Mouse (Mus musculus): ENCODE measurements at regions not wholly inside any gene's neighbourhood (a gene's known extent, or its start where the extent isn't known, plus 50 kb on each side); places are given as distances from the start of the nearest gene placed in this dataset.

DNA sequence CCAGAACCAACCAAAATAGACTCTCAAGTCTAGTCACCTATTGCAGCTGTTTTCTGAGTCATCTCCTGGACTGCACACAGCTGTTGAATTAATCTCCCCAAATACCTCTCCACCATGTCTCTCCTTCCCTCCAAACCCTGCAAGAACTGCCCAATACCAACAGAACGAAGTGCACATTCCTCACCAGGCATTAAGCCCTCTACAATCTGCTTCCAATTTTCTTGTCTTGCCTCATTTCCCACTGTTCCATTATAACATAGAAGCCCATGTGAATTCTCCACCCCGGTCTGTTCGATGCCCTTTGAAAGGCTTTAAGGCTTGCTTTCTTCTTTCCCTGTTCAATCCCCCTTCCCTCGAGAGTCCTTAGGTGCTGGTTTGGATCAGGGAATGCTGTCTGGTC lies 264.9 kb upstream of the Tenm3 start:
- H3K4me3 ChIP-seq (ENCODE audit: insufficient read depth, low read depth, low read length), result no peak overlapping the region
- DNase-seq, result no peak
- no peaks in the 10 kb centered on the region for H3K27me3 ChIP-seq (replicated peaks; ENCODE audit: control insufficient read depth, insufficient read depth, low read length)
- no peaks in the 10 kb centered on the region for H3K36me3 ChIP-seq (ENCODE audit: control insufficient read depth, insufficient read depth, low read length)
- 74% methylated on average over 4 of the region's 4 CpGs for WGBS
- no peak overlapping the region for H3K27ac ChIP-seq (ENCODE audit: insufficient read depth, low read depth, low read length)
- no peak for TF ChIP-seq POLR2A (IDR thresholded peaks at IDR 0.05; ENCODE audit: low read depth, low read length)
- no peak for TF ChIP-seq CTCF (conservative IDR thresholded peaks at IDR 0.05; ENCODE audit: insufficient read depth, insufficient read length, low read depth, low read length)
- H3K4me1 ChIP-seq (ENCODE audit: control insufficient read depth, insufficient read depth, low read length), result no peaks in the 10 kb centered on the region

DNA sequence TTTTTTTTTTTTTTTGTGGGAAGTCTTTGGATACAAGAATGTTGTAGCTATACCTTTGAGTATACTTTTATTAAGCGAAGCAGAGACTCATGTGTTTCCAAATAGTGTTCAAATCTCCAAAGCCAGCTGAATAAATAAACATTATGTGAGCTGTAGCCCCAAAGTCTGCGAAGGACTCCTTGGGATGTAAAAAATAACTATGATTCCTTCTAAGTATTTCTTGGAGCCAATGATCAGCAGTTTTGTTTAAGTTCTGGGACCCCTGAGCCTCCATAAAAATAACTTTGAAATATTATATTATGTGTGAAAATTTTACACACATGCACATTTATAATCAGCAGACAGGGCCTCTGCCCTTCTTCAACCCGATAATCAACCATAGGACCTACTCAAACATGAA lies 262.8 kb upstream of the Tenm3 start:
- DNase-seq, result no peak
- no peaks in the 10 kb centered on the region for H3K27me3 ChIP-seq (replicated peaks; ENCODE audit: control insufficient read depth, insufficient read depth, low read length)
- H3K36me3 ChIP-seq (ENCODE audit: control insufficient read depth, insufficient read depth, low read length), result no peaks in the 10 kb centered on the region
- 63% methylated on average over 3 of the region's 3 CpGs for WGBS
- no peak overlapping the region for H3K27ac ChIP-seq (ENCODE audit: insufficient read depth, low read depth, low read length)
- H3K4me3 ChIP-seq (ENCODE audit: insufficient read depth, low read depth, low read length), result no peak overlapping the region
- H3K4me1 ChIP-seq (ENCODE audit: control insufficient read depth, insufficient read depth, low read length), result no peaks in the 10 kb centered on the region
- TF ChIP-seq POLR2A (IDR thresholded peaks at IDR 0.05; ENCODE audit: low read depth, low read length), result no peak
- TF ChIP-seq CTCF (conservative IDR thresholded peaks at IDR 0.05; ENCODE audit: insufficient read depth, insufficient read length, low read depth, low read length), result no peak

DNA sequence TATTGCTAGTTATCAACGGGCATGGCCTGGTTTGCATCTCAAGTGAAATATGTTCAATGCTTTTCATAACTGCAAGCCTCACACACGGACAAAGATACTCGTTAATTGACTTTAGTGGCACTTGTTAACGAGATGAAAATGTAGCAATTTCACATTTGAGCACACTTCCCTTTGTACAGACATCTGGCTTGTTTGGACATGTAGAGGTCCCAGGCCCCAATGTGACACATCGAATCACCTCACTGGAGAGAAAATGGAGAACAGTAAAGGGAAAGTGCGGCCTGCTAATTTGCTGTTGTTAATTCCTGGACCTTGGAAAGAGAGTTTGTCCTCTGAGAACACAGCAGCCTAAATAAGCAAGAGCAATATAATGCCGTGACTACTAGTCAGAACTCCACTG lies 257.4 kb upstream of the Tenm3 start:
- no peaks in the 10 kb centered on the region for H3K27me3 ChIP-seq (replicated peaks; ENCODE audit: control insufficient read depth, insufficient read depth, low read length)
- TF ChIP-seq CTCF (conservative IDR thresholded peaks at IDR 0.05; ENCODE audit: insufficient read depth, insufficient read length, low read depth, low read length) (no peak), POLR2A (IDR thresholded peaks at IDR 0.05; ENCODE audit: low read depth, low read length) (no peak)
- DNase-seq, result no peak
- no peak overlapping the region for H3K4me3 ChIP-seq (ENCODE audit: insufficient read depth, low read depth, low read length)
- no peaks in the 10 kb centered on the region for H3K4me1 ChIP-seq (ENCODE audit: control insufficient read depth, insufficient read depth, low read length)
- 87% methylated on average over 7 of the region's 7 CpGs for WGBS
- H3K36me3 ChIP-seq (ENCODE audit: control insufficient read depth, insufficient read depth, low read length), result no peaks in the 10 kb centered on the region
- no peak overlapping the region for H3K27ac ChIP-seq (ENCODE audit: insufficient read depth, low read depth, low read length)

DNA sequence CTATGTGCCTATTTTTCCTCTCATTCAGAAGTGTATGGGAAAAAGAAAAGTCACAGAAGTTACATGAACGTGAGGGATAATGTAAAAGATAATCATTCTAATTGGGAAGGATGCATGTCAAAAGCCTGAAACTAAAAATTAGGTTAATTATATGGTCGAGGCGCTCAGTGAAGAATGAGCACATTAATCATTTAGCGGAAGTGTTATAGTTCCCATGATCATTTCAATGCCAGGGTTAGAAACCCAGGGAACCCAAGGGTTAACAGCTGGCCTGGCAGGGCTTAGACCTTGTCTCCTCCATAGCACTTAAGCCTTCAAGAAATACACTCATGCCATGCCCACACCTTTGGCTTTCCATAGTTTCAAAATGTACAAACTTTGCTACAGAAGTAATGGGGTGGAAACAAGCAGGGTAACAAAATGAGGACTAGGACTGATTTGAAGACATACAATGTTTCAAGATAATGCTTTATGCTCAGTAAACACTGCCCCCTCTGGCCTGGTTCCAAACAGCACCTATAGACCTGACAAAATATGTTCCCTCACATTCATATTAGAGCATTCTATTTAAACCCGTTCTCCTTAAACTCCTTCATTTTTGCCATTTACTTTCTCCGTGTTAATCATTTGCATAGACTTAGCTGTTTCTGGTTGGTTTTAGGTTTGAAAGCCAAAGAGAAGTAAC lies 240.6 kb upstream of the Tenm3 start:
- H3K27ac ChIP-seq (ENCODE audit: insufficient read depth, low read depth, low read length), result no peak overlapping the region
- 86% methylated on average over 6 of the region's 6 CpGs for WGBS

DNA sequence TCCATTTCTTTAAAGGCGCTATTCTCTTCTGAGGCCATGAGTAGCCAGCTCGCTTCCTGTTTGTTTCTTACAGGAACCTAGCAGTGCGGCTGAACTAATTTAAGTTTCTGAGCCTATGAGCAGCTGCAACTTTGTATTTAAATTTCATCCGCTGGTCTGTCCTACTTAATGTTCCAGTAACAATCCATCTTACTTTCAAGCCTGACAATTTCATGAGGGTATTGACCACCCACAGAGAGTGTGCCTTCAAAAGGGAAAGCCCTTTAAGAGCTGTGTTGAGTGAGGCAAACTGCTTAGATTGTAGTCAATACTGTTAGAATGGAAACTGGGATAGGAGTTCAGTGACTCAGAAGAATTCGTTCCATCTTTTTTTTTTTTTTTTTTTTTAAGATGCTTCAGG lies 225.7 kb upstream of the Tenm3 start:
- Histone ChIP-seq H3K36me3 (ENCODE audit: control insufficient read depth, insufficient read depth, low read length) (no peaks in the 10 kb centered on the region), H3K4me1 (ENCODE audit: control insufficient read depth, insufficient read depth, low read length) (no peaks in the 10 kb centered on the region), H3K27me3 (replicated peaks; ENCODE audit: control insufficient read depth, insufficient read depth, low read length) (no peaks in the 10 kb centered on the region), H3K4me3 (ENCODE audit: insufficient read depth, low read depth, low read length) (no peak overlapping the region), H3K27ac (ENCODE audit: insufficient read depth, low read depth, low read length) (no peak overlapping the region)
- 47% methylated on average over 5 of the region's 5 CpGs for WGBS
- DNase-seq, result no peak
- TF ChIP-seq POLR2A (IDR thresholded peaks at IDR 0.05; ENCODE audit: low read depth, low read length) (no peak), CTCF (conservative IDR thresholded peaks at IDR 0.05; ENCODE audit: insufficient read depth, insufficient read length, low read depth, low read length) (no peak)

More for the DNA sequence above, 240.6 kb upstream of the Tenm3 start:
- no peak for DNase-seq
- Histone ChIP-seq H3K4me1 (ENCODE audit: control insufficient read depth, insufficient read depth, low read length) (no peaks in the 10 kb centered on the region), H3K27me3 (replicated peaks; ENCODE audit: control insufficient read depth, insufficient read depth, low read length) (no peaks in the 10 kb centered on the region), H3K36me3 (ENCODE audit: control insufficient read depth, insufficient read depth, low read length) (no peaks in the 10 kb centered on the region), H3K4me3 (ENCODE audit: insufficient read depth, low read depth, low read length) (no peak overlapping the region)
- no peak for TF ChIP-seq CTCF (conservative IDR thresholded peaks at IDR 0.05; ENCODE audit: insufficient read depth, insufficient read length, low read depth, low read length)
- TF ChIP-seq POLR2A (IDR thresholded peaks at IDR 0.05; ENCODE audit: low read depth, low read length), result no peak

DNA sequence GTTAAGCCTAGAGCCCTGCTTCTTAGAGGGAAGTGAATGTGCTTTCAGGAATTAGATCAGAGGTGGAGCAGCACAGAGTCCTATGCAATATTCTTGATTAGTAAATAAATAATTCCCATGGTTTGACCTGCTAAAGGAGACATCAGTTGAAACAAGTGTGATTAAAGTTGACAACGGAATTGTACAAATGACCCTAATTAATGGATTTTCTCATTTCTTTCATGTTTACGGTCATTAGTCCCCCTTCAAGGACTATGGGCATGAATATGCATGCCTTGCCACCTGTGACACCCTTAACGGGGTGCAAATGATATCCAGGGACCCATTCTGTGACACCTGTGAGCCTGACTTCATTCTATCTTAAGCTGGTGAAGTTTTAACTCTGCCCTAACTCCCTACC lies 219.5 kb upstream of the Tenm3 start:
- no peaks in the 10 kb centered on the region for H3K27me3 ChIP-seq (replicated peaks; ENCODE audit: control insufficient read depth, insufficient read depth, low read length)
- H3K27ac ChIP-seq (ENCODE audit: insufficient read depth, low read depth, low read length), result no peak overlapping the region
- H3K4me3 ChIP-seq (ENCODE audit: insufficient read depth, low read depth, low read length), result no peak overlapping the region
- DNase-seq, result no peak
- WGBS, result 42% methylated on average over 3 of the region's 3 CpGs
- no peaks in the 10 kb centered on the region for H3K4me1 ChIP-seq (ENCODE audit: control insufficient read depth, insufficient read depth, low read length)
- no peaks in the 10 kb centered on the region for H3K36me3 ChIP-seq (ENCODE audit: control insufficient read depth, insufficient read depth, low read length)
- TF ChIP-seq CTCF (conservative IDR thresholded peaks at IDR 0.05; ENCODE audit: insufficient read depth, insufficient read length, low read depth, low read length), result no peak
- TF ChIP-seq POLR2A (IDR thresholded peaks at IDR 0.05; ENCODE audit: low read depth, low read length), result no peak

DNA sequence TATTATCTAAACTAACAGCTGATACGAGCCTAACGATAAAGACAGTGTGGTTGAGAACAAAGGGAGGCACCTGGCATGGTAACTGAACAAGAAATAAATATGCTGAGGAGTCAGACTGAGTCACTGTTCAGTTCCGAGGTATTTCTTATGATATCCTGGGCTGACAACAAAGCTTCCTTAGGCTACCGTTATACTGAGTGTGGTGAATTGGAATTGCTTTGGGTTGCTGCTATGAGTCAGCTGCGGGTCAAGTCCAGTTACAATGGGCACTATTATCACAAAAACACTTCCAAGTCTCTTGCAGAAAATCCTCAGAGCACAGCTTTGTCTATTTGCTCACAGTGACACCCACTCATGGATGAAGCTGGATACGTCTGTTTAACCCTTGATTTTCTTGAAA lies 199.5 kb upstream of the Tenm3 start:
- 81% methylated on average over 6 of the region's 6 CpGs for WGBS
- H3K36me3 ChIP-seq (ENCODE audit: control insufficient read depth, insufficient read depth, low read length), result no peaks in the 10 kb centered on the region
- H3K4me1 ChIP-seq (ENCODE audit: control insufficient read depth, insufficient read depth, low read length), result no peaks in the 10 kb centered on the region
- H3K4me3 ChIP-seq (ENCODE audit: insufficient read depth, low read depth, low read length), result no peak overlapping the region
- H3K27ac ChIP-seq (ENCODE audit: insufficient read depth, low read depth, low read length), result no peak overlapping the region
- no peaks in the 10 kb centered on the region for H3K27me3 ChIP-seq (replicated peaks; ENCODE audit: control insufficient read depth, insufficient read depth, low read length)
- TF ChIP-seq CTCF (conservative IDR thresholded peaks at IDR 0.05; ENCODE audit: insufficient read depth, insufficient read length, low read depth, low read length) (no peak), POLR2A (IDR thresholded peaks at IDR 0.05; ENCODE audit: low read depth, low read length) (no peak)
- no peak for DNase-seq

Data from kidney, adult 2 months (tissue).